Mouse (Mus musculus): Measurements from ENCODE around the gene Epas1. TPM values are rescaled to one million over a fixed set of nuclear protein-coding genes. Genes with fewer than 3 reads are reported as not detected.

Gene Epas1
- total and polyA plus RNA-seq, 3 experiments = not detected

- peaks cover 1 to 2% of the 10 kb centered on the region in 2 experiments; a peak in 3 of 4 replicates for H3K27me3 ChIP-seq (ENCODE audit: control insufficient read depth in 1 of 2, insufficient read depth in 2 of 2, low read length in 2 of 2)
- peaks cover 0 to 6% of the 10 kb centered on the region in 2 experiments; a peak in 2 of 4 replicates for H3K36me3 ChIP-seq (ENCODE audit: control insufficient read depth in 1 of 2, insufficient read depth in 2 of 2, low read length in 2 of 2)
- H3K27ac ChIP-seq (ENCODE audit: control insufficient read depth, low read depth, low read length) = no peak overlapping the region
- TF ChIP-seq ZKSCAN1 (IDR thresholded peaks at IDR 0.05; ENCODE audit: low read depth, low read length) = peak; percentile 78
- no peak for TF ChIP-seq MYB (IDR thresholded peaks at IDR 0.05; ENCODE audit: low read depth, low read length)
- TF ChIP-seq ZNF384 (IDR thresholded peaks at IDR 0.05; ENCODE audit: low read depth, low read length) = no peak
- peak overlapping the region; percentile 6; the same call in 1 of the 2 replicates for H3K9ac ChIP-seq (ENCODE audit: control insufficient read depth, low read depth, low read length, poor library complexity, severe bottlenecking)
- no peak for DNase-seq (ENCODE audit: low read depth, low spot score)
- peaks cover 8 to 11% of the 10 kb centered on the region in 2 experiments for H3K4me1 ChIP-seq (ENCODE audit: control insufficient read depth in 1 of 2, insufficient read depth in 2 of 2, low read length in 2 of 2)
- H3K4me3 ChIP-seq (ENCODE audit: control insufficient read depth in 1 of 2, insufficient read depth in 1 of 2, low read depth in 2 of 2, low read length in 2 of 2) = peak overlapping the region; percentile 35 to 70; a peak in 3 of 4 replicates
- no peaks in the 10 kb centered on the region for H3K9me3 ChIP-seq (replicated peaks; ENCODE audit: insufficient read depth, low read length)
- no peaks in the 10 kb centered on the region for H3K79me2 ChIP-seq (ENCODE audit: control insufficient read depth, insufficient read depth, low read length, poor library complexity)
Observed at GRCm38 (mm10) chr17:86732522-86732921, 21.0 kb upstream of the Epas1 start.

- H3K4me1 ChIP-seq (ENCODE audit: control insufficient read depth in 1 of 2, insufficient read depth in 2 of 2, low read length in 2 of 2) = peaks cover 8 to 11% of the 10 kb centered on the region in 2 experiments
- no peaks in the 10 kb centered on the region for H3K9me3 ChIP-seq (replicated peaks; ENCODE audit: insufficient read depth, low read length)
- peaks cover 0 to 6% of the 10 kb centered on the region in 2 experiments; a peak in 2 of 4 replicates for H3K36me3 ChIP-seq (ENCODE audit: control insufficient read depth in 1 of 2, insufficient read depth in 2 of 2, low read length in 2 of 2)
- DNase-seq (ENCODE audit: low read depth, low spot score) = no peak
- TF ChIP-seq RCOR1 (IDR thresholded peaks at IDR 0.05; ENCODE audit: low read depth, low read length) = no peak
- TF ChIP-seq CTCF (IDR thresholded peaks at IDR 0.05 in 2 of 3, conservative IDR thresholded peaks at IDR 0.05 in 1 of 3; ENCODE audit: control insufficient read depth in 1 of 3, insufficient read depth in 1 of 3, low read depth in 2 of 3, low read length in 3 of 3, poor library complexity in 1 of 3, severe bottlenecking in 1 of 3) = no peak
- TF ChIP-seq TBP (IDR thresholded peaks at IDR 0.05; ENCODE audit: low read depth, low read length) = no peak
- TF ChIP-seq MYC (IDR thresholded peaks at IDR 0.05; ENCODE audit: low read depth, low read length) = no peak
- TF ChIP-seq KAT2A (conservative IDR thresholded peaks at IDR 0.05; ENCODE audit: low read depth, low read length) = no peak
- no peak for TF ChIP-seq EP300 (IDR thresholded peaks at IDR 0.05; ENCODE audit: low read depth in 1 of 2, low read length in 2 of 2)
- no peak for TF ChIP-seq BHLHE40 (IDR thresholded peaks at IDR 0.05; ENCODE audit: borderline replicate concordance, low read depth, low read length)
- no peak for TF ChIP-seq HCFC1 (IDR thresholded peaks at IDR 0.05; ENCODE audit: low read depth, low read length)
- no peaks in the 10 kb centered on the region for H3K79me2 ChIP-seq (ENCODE audit: control insufficient read depth, insufficient read depth, low read length, poor library complexity)
- H3K9ac ChIP-seq (ENCODE audit: control insufficient read depth, low read depth, low read length, poor library complexity, severe bottlenecking) = no peak overlapping the region
- H3K27ac ChIP-seq (ENCODE audit: control insufficient read depth, low read depth, low read length) = no peak overlapping the region
- no peak overlapping the region for H3K4me3 ChIP-seq (ENCODE audit: control insufficient read depth in 1 of 2, insufficient read depth in 1 of 2, low read depth in 2 of 2, low read length in 2 of 2)
- no peaks in the 10 kb centered on the region; a peak in 2 of 4 replicates for H3K27me3 ChIP-seq (ENCODE audit: control insufficient read depth in 1 of 2, insufficient read depth in 2 of 2, low read length in 2 of 2)
Observed at GRCm38 (mm10) chr17:86733644-86734043, 19.9 kb upstream of the Epas1 start.

GRCm38 (mm10) chr17:86738477-86738876, 15.0 kb upstream of the Epas1 start:
- TF ChIP-seq KAT2A (conservative IDR thresholded peaks at IDR 0.05; ENCODE audit: low read depth, low read length) (no peak), RAD21 (IDR thresholded peaks at IDR 0.05; ENCODE audit: low read depth, low read length) (no peak), CHD2 (IDR thresholded peaks at IDR 0.05; ENCODE audit: low read length) (no peak), ZC3H11A (IDR thresholded peaks at IDR 0.05; ENCODE audit: low read depth, low read length) (no peak), E2F4 (IDR thresholded peaks at IDR 0.05; ENCODE audit: borderline replicate concordance, low read depth, low read length) (no peak), NRF1 (IDR thresholded peaks at IDR 0.05; ENCODE audit: insufficient read depth, low read depth, low read length, poor library complexity, severe bottlenecking) (no peak), SIN3A (IDR thresholded peaks at IDR 0.05; ENCODE audit: low read length) (no peak), POLR2A (IDR thresholded peaks at IDR 0.05; ENCODE audit: control insufficient read depth in 1 of 2, insufficient read depth in 1 of 2, low read depth in 1 of 2, low read length in 2 of 2, poor library complexity in 1 of 2) (no peak), MAZ (IDR thresholded peaks at IDR 0.05; ENCODE audit: low read depth, low read length) (no peak), CHD1 (IDR thresholded peaks at IDR 0.05; ENCODE audit: low read depth, low read length) (no peak), JUND (IDR thresholded peaks at IDR 0.05; ENCODE audit: low read depth, low read length) (no peak)
- no peak for DNase-seq (ENCODE audit: low read depth, low spot score)
- Histone ChIP-seq H3K9ac (ENCODE audit: control insufficient read depth, low read depth, low read length, poor library complexity, severe bottlenecking) (no peak overlapping the region), H3K27me3 (ENCODE audit: control insufficient read depth in 1 of 2, insufficient read depth in 2 of 2, low read length in 2 of 2) (peaks cover 0 to 5% of the 10 kb centered on the region in 2 experiments), H3K79me2 (ENCODE audit: control insufficient read depth, insufficient read depth, low read length, poor library complexity) (no peaks in the 10 kb centered on the region), H3K36me3 (ENCODE audit: control insufficient read depth in 1 of 2, insufficient read depth in 2 of 2, low read length in 2 of 2) (no peaks in the 10 kb centered on the region), H3K4me1 (ENCODE audit: control insufficient read depth in 1 of 2, insufficient read depth in 2 of 2, low read length in 2 of 2) (no peaks in the 10 kb centered on the region), H3K9me3 (replicated peaks; ENCODE audit: insufficient read depth, low read length) (no peaks in the 10 kb centered on the region), H3K4me3 (ENCODE audit: control insufficient read depth in 1 of 2, insufficient read depth in 1 of 2, low read depth in 2 of 2, low read length in 2 of 2) (no peak overlapping the region), H3K27ac (ENCODE audit: control insufficient read depth, low read depth, low read length) (no peak overlapping the region)
